Mouse (Mus musculus): ENCODE results near the gene Lrp10. TPM values are rescaled to one million over a fixed set of nuclear protein-coding genes. Genes with fewer than 3 reads are reported as not detected.

The Lrp10 gene
- total RNA-seq, 2 experiments from 2014 or later: 27.9 to 36.5 TPM

GRCm38 (mm10) chr14:54487732-54488131 lies 23.8 kb downstream of the Lrp10 start:
- Histone ChIP-seq H3K4me3 (no peak overlapping the region), H3K27ac (no peak overlapping the region)
- no peak for TF ChIP-seq CTCF (IDR thresholded peaks at IDR 0.05)
- no peak for DNase-seq
- intact Hi-C loops (cut with DNase I): no loop called here

DNA sequence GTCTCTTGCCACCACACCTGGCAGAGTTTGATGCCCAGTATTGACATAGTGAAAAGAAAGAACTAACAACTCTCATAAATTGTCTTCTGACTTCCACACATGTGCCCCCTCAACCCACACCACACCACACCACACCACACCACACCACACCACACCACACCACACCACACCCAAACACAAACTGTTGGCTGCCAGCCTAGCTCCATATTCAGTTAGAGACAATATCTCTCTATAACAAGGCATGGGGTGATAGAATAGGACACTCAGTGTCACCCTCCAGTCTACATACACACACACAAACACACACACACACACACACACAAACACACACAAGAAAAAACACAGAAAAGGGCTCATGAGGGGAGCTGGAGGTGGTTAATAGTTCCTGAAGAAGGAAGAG lies 24.4 kb downstream of the Lrp10 start:
- no peak for DNase-seq
- Histone ChIP-seq H3K4me3 (no peak overlapping the region), H3K27ac (no peak overlapping the region)
- intact Hi-C loops (cut with DNase I): no loop called here
- no peak for TF ChIP-seq CTCF (IDR thresholded peaks at IDR 0.05)

GRCm38 (mm10) chr14:54492345-54493131 lies 28.6 kb downstream of the Lrp10 start:
- no peak for TF ChIP-seq CTCF (IDR thresholded peaks at IDR 0.05)
- H3K27ac ChIP-seq: no peak overlapping the region
- no peak for DNase-seq
- intact Hi-C loops (cut with DNase I): no loop called here
- H3K4me3 ChIP-seq: no peak overlapping the region

DNA sequence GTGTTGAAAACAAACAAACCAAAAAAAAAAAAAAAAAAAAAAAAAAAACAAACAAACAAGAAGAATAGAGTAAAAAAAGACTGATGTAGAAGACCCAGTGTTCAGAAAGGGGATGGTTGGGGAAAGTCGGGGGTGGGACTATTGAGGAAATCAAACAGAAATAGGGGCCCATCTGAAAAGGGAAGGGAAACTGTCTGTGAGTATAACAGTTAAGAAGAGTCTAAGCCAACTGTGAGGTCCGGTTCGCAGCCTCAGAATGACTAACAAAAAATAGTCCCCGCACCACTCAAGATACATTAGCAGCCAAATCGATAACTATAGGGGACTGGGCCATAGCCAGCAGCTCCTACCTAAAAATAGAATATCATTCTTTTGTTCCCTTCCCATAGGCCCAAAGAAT lies 29.3 kb downstream of the Lrp10 start:
- no peak for TF ChIP-seq CTCF (IDR thresholded peaks at IDR 0.05)
- intact Hi-C loops (cut with DNase I): no loop called here
- Histone ChIP-seq H3K4me3 (no peak overlapping the region), H3K27ac (no peak overlapping the region)
- DNase-seq: no peak

GRCm38 (mm10) chr14:54494234-54494633 lies 30.3 kb downstream of the Lrp10 start:
- Histone ChIP-seq H3K27ac (no peak overlapping the region), H3K4me3 (no peak overlapping the region)
- intact Hi-C loops (cut with DNase I): loop anchor here (2.0 kb wide), 1 partner anchor 265 kb away; no protein-coding TSS in a partner anchor
- DNase-seq: peak; percentile 73
- peak; percentile 84 for TF ChIP-seq CTCF (IDR thresholded peaks at IDR 0.05)

DNA sequence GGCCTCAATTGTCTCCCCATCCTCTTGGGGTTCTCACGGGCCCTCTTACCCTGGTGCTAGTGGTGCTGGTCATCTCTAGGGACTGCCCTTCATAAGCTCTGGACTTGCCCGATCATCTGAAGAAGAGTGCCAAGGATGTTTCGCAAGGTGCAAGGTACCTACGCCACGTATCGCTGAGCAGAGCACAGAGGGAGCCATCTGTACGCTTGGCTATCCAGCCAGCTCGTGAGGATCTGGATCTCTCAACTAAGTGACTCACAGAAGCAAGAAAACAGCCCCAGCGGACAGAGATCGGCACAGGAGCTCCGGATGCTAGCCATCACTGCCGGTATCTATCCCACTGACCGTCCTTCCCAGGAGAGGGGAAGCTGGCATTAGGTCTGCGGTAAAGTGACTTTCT lies 32.8 kb downstream of the Lrp10 start:
- Histone ChIP-seq H3K27ac (no peak overlapping the region), H3K4me3 (no peak overlapping the region)
- TF ChIP-seq CTCF (IDR thresholded peaks at IDR 0.05): no peak
- intact Hi-C loops (cut with DNase I): no loop called here
- no peak for DNase-seq

GRCm38 (mm10) chr14:54499330-54499729 lies 35.4 kb downstream of the Lrp10 start:
- DNase-seq: no peak
- no peak for TF ChIP-seq CTCF (IDR thresholded peaks at IDR 0.05)
- H3K27ac ChIP-seq: no peak overlapping the region
- no peak overlapping the region for H3K4me3 ChIP-seq
- intact Hi-C loops (cut with DNase I): no loop called here

DNA sequence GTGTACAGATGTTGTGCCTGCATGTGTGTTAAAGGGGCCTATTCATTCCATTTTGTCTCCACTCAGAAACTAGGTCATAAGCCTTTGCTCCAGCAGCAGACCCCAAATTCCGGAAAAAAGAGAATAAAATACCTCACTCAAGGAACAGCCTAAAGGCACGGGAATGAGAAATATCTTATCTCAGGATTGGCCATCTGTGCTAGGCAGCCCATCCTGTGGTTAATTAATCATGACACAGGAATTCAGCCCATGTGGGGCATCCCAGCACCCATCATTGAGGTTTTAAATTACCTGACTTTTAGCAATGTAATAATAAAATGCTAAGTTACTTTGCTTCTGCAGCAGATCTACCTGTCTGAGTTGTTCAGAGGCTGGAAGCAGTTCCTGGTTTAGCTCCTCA lies 37.4 kb downstream of the Lrp10 start:
- Histone ChIP-seq H3K27ac (no peak overlapping the region), H3K4me3 (no peak overlapping the region)
- TF ChIP-seq CTCF (IDR thresholded peaks at IDR 0.05): no peak
- intact Hi-C loops (cut with DNase I): no loop called here
- no peak for DNase-seq

DNA sequence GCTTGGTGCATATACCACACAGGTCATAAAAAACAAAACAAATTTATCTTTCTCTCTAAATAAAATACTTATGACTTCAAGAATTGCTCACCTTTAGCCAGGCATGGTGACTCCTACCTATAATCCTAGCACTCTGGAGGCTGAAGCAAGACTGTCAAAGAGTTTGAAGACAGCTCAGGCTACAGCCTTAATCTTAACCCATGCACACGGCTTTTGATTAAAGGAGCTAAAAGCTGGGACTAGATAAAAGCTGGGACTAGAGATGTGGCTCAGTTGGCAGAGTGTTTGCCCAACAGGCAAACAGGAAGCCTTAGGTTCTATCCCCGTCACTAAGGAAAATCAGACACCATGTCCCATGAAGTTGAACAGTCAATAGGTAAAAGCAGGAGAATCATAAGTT lies 39.2 kb downstream of the Lrp10 start:
- intact Hi-C loops (cut with DNase I): no loop called here
- no peak overlapping the region for H3K27ac ChIP-seq
- no peak for DNase-seq
- no peak for TF ChIP-seq CTCF (IDR thresholded peaks at IDR 0.05)
- no peak overlapping the region for H3K4me3 ChIP-seq

- H3K4me3 ChIP-seq: no peak overlapping the region
- no peak for TF ChIP-seq CTCF (IDR thresholded peaks at IDR 0.05)
- no peak overlapping the region for H3K27ac ChIP-seq
- DNase-seq: no peak
- intact Hi-C loops (cut with DNase I): loop anchor here (5.0 to 10.0 kb wide), 2 partner anchors 47 to 145 kb away; partner anchors contain the start of genes Lrp10 and Oxa1l
Observed at GRCm38 (mm10) chr14:54509774-54510173, 45.8 kb downstream of the Lrp10 start.

DNA sequence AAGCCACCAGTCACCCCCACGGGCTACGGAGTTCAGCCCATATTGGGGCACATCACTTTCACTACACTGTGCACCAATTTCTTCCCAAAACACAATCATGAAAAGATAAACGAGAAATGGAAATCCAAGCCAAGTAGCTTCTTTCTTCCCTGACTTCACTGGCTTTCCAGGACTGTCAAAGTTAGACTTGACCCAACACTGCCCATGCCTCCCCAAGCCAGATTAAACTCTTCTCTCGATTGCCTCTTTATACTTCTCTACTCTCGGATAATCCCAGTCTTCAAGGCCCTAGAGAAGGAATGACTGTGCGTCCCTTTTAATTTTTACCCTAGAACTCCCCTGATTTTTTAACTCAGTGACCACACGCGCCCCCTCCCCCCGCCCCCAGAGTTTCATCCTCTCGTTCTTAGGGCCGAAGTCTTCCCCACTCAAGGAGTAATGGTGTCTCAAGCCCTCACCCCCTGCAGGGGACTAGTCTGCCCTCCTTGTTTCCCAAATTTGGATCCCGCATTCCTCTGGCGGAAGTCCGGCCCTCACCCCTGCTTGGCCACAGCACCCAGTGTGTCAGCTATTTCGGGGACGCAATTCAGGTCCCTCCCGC lies 52.9 kb downstream of the Lrp10 start:
- Histone ChIP-seq H3K27ac (peak overlapping the region; percentile 93), H3K4me3 (peak overlapping the region; percentile 89)
- no peak for DNase-seq
- intact Hi-C loops (cut with DNase I): loop anchor here (2.0 to 10.0 kb wide), 2 partner anchors 152 to 262 kb away; partner anchors contain the start of genes Abhd4, Dad1 and Oxa1l
- no peak for TF ChIP-seq CTCF (IDR thresholded peaks at IDR 0.05)

Other genes starting within 250 kb of the Lrp10 start
- gene Dad1, start 210.0 kb upstream of the Lrp10 start, total RNA-seq (2021): 10 to 100 TPM; 68.3 to 77.9 TPM
- 10 to 100 TPM; 18.9 to 19.3 TPM for gene Abhd4, start 209.9 kb upstream of the Lrp10 start, total RNA-seq (2021)
- gene Olfr49, start 179.2 kb upstream of the Lrp10 start, total RNA-seq (2021): not detected
- gene Oxa1l, start 103.3 kb upstream of the Lrp10 start, total RNA-seq (2021): 10 to 100 TPM; 49.1 to 54.6 TPM
- 1 to 10 TPM in 1 of 2 experiments, under 1 TPM in 1; 0.56 to 2.0 TPM for gene Slc7a7, start 46.4 kb upstream of the Lrp10 start, total RNA-seq (2021)
- gene Mrpl52, start 37.2 kb upstream of the Lrp10 start, total RNA-seq (2021): 100 to 1,000 TPM; 102 to 111 TPM
- gene Mmp14, start 32.5 kb upstream of the Lrp10 start, total RNA-seq (2021): 10 to 100 TPM in 1 of 2 experiments, 1 to 10 TPM in 1; 8.5 to 14.0 TPM
- not detected for gene Rem2, start 12.0 kb downstream of the Lrp10 start, total RNA-seq (2021)
- 10 to 100 TPM; 32.5 to 34.6 TPM for gene Prmt5, start 53.4 kb downstream of the Lrp10 start, total RNA-seq (2021)
- gene Haus4, start 90.5 kb downstream of the Lrp10 start, total RNA-seq (2021): 1 to 10 TPM; 3.1 to 3.3 TPM
- gene Ajuba, start 113.4 kb downstream of the Lrp10 start, total RNA-seq (2021): 1 to 10 TPM; 1.4 to 1.8 TPM
- gene 4931414P19Rik, start 141.9 kb downstream of the Lrp10 start, total RNA-seq (2021): 1 to 10 TPM; 2.2 to 4.0 TPM
- 100 to 1,000 TPM; 161 to 172 TPM for gene Psmb5, start 153.9 kb downstream of the Lrp10 start, total RNA-seq (2021)
- not detected for gene Psmb11, start 157.3 kb downstream of the Lrp10 start, total RNA-seq (2021)
- gene Gm17606, start 176.8 kb downstream of the Lrp10 start, total RNA-seq (2021): not detected
- gene Cdh24, start 177.2 kb downstream of the Lrp10 start, total RNA-seq (2021): under 1 TPM; 0.46 to 0.53 TPM
- 10 to 100 TPM in 1 of 2 experiments, 1 to 10 TPM in 1; 7.0 to 11.0 TPM for gene 1700123O20Rik, start 222.1 kb downstream of the Lrp10 start, total RNA-seq (2021)
- gene Acin1, start 222.8 kb downstream of the Lrp10 start, total RNA-seq (2021): 10 to 100 TPM; 75.5 to 81.7 TPM
- not detected for gene Gm29776, start 234.7 kb downstream of the Lrp10 start, total RNA-seq (2021)
- gene Cebpe, start 248.0 kb downstream of the Lrp10 start, total RNA-seq (2021): not detected

Data from gastrocnemius, adult 2 months (tissue).